Mouse (Mus musculus) CD4-positive, CD25-positive, alpha-beta regulatory T cell, adult 4 months (primary cell): Measurements from ENCODE around the gene Msi2. TPM values are rescaled to one million over a fixed set of nuclear protein-coding genes. Genes with fewer than 3 reads are reported as not detected.

ENCODE experiments used
- ATAC-seq: one replicate; pipeline ENCODE4 v1.8.0; 2017
- polyA plus RNA-seq, 2 experiments: library from polyadenylated mRNA; unstranded; fragments of 100-300 nt; shearing (Covaris generic); gene quantifications; one replicate each; pipeline ENCODE4 v1.2.1; 2017

Msi2 gene
- polyA plus RNA-seq, 2 experiments from 2014 or later: 23.8 to 31.3 TPM

DNA sequence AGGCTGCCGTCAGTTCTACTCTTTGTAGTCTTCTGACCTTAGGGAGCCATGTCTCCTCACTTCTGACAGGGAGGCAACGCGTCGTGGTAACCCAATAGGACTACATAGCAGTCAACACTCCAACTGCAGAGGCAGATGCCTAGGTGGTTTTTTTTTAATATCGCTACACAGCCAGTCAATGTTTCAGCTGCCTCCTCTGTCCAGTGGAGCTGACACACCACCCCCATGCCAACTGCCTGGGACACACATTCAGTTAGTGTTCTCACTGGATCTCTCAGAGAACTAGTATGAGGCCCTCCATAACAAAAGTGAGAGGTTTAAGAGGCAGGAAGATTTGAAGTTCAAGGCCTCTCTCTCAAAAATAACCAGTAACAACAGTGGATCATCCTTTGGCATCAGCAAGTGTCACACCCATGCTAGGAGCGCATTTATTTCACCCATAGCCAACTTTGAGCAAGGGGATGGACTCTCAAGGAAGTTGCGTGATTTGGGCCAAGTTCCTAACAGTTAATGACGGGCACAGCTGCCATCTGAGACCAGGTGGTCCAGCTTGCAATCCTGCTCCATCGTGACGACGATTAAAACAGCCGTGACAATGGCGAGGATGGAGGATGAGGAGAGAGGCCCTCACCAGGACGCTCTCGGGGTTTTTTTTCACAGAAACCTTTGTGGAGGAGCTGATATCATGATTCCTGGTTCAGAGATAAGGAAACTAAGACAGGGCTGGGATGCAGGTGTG lies 8.3 kb downstream of the Msi2 start:
- ATAC-seq: no peak

DNA sequence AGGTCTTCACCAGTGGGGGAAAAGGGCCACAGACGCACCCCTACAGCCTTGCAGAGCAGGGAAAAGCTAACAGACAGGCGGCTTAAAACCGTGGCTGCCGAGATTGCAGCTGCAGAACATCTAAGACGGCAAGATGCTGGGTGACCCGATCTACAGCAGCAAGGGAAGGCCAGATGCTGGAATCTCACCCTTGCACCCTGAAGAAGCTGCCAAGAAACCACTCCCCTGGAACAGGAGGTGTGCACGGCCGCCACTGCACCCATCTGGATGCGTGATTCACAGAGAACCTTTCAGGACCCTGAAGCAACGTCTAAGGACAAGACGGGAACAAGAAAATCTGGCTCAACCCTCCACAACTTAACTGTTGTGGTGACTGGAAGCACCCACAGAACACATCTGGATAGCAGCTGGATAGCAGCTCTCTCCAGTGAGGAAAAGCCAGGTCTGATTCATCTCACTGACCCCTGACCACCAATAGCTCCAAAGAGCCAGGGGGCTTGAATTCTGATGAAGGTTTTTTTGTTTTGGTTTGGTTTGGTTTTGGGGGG lies 11.0 kb downstream of the Msi2 start:
- ATAC-seq: no peak

DNA sequence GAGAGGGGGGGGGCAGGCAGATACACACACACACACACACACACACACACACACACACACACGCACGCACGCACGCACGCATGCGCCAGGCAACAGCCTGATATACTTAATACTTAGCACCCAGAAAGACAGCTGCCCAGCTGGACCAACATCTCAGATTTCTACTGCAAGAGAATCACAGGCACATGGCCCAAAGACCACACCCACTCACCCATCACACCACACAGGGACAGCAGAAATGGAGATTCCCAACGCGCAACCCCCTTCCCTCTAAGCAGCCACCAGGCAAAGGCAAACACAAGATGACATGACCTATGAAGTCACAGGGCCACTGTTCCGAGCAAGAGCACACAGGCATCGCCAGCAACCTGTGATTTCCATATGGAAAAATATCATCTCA lies 13.6 kb downstream of the Msi2 start:
- no peak for ATAC-seq

DNA sequence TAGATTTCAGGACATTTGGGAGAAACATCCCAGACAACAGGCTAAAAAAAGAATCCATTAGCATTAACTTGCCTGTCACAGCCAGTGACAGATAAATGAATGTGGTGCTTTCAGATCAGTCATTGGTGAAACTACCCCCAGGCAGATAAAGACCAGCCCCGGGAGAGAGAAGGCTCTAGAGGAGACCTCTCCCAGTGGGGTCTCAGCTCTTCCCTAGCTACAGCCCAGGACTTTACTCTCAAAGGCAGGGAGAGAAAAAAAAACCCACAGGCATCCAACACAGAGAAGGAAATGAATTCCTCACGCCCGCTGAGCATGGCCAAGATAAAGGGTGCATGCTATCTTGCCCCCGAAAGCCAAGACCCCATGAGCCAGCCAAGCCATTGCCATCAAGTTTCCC lies 15.1 kb downstream of the Msi2 start:
- ATAC-seq: no peak

DNA sequence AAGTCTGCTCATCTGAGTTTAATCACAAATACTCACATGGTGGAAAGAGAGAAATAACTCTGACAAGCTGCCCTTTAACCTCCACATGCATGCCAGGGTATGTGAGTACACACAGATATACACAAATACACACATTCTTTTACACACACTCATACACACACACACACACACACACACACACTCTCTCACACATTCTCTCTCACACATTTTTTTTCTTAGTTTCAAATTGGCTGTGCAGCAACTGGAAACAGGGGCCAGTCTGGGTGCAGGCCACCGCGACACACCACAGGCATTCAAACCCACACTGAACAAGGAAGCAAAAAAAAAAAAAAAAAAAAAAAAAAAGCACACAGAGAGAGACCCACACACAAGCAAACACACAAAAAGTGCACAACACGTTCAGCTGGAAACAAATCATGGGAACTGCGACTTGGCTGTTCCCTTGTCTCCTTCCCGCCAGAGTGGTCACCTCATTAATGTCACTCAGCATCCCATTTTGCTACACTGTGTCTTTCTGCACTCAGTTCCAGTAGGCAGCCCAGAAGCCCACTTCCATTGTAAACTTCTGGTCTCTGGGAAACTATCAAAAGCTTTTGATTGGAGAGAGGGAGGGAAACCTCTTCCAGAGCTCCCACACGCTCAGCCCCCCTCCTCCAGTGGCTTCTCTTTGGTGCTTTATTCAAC lies 16.2 kb downstream of the Msi2 start:
- no peak for ATAC-seq

DNA sequence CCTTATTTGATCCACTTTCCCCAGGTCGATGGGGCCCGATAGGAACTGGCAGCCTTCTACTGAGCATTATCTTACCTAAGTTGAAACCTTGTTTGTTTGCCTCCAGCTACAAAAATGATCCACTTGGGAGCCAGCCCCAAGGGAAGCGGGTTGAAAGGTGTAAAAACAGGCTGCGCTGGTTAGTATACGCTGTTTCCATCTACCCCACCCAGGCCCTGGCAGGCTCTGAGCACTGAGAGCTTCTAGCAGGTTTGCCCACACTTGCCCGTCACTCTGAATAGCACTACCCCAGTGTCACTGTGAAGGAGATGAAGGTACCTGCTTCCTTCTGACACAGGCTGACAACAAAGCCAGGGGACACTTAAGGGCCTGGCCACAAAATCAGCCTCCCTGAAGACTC lies 17.3 kb downstream of the Msi2 start:
- ATAC-seq: no peak

DNA sequence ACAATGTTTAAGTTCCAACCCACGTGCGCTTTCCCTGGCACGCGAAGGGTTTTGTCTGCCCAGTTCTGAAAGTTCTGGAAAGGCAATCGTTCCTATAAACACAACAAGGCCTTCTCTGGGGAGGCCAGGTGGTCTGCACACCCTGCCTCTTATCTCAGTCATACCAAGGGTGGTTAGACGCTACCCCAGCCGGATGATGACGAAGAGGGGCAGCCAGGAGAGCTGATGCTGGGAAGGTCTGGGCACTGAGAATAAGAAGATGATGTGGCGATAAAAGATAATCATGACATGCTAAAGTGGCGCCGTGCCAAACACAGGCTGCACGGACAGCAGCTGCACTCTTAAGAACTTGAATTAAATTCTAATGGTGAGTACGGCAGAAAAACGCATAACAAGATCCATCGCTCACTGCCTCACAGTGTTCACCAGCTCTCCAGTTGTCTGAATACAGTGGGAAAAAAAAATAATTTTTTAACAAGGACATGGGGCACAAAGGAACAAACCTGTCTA lies 18.1 kb downstream of the Msi2 start:
- no peak for ATAC-seq

DNA sequence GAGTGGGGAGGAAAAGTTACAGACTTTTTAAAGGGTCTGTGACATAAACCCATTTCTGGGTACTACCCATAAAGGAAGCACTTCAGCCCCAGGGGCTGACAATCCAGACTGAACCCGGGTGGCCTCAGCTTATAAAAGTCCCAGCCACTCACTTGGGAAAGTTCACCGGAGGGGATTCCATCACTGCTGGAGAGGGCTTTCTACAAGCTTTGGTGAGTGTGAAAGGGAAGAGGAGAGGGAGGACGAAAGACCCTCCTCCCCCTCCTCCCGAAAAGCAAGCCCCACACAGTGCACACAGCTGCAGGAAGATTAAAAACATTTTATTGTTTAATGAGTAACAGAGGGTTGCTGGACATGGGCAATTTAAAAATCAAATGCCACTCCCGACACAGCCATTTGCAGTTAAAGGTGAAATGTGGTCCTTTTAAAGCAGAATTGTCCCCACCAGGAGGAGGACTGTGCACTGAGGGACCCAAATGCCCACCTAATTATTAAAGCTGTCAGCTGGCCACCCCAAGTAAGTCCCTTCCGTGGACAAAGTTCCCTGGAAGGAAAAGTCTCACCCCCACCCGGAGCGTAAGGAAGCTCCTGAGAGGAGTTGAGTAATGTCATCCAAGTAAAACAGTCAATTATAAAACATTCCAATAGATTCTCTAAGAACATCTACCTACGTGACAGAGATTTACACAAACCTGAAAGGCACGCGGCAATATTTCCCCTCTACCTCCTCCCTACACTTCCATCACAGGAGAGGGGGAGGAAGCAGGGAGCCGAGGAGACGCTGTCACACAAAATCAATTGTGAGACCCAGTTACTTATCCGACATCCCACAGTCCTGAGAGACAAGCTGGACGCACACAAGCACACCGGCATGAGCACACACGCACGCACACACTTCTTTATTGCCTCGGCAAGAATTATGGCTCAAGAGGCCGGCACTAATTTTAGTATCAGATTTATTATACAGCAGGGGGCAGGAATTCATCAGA lies 24.1 kb downstream of the Msi2 start:
- ATAC-seq: no peak

DNA sequence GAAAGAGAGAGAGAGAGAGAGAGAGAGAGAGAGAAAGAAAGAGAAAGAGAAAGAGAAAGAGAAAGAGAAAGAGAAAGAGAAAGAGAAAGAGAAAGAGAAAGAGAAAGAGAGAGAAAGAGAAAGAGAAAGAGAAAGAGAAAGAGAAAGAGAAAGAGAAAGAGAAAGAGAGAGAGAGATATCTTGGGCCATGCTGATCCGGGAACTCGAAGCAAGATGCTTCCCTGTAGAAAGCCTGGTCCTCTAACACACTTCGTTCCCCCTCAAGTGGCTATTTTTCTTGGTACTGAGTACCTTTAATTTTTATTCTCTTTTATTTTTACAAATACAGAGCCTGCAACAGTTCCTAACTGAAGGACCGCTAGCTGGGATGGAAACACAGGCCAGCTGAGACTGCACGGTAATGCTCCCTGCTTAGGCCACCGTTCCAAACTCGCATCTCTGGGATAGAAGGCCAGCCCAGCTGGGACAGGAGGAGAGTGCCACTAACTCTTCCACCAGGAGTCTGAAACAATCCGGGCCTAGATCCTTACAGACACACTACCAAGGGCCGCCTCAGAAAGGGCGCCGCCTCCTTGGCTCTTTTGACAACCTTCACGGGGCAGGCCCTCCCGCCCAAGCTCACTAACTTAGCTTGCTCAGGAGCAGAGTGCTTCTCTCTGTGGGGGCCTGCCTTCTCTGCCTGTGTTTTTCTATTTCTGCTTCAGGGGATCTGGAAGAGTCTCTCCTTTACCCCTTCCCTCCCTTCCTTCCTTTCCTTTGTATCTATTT lies 25.1 kb downstream of the Msi2 start:
- peak; percentile 23 for ATAC-seq

DNA sequence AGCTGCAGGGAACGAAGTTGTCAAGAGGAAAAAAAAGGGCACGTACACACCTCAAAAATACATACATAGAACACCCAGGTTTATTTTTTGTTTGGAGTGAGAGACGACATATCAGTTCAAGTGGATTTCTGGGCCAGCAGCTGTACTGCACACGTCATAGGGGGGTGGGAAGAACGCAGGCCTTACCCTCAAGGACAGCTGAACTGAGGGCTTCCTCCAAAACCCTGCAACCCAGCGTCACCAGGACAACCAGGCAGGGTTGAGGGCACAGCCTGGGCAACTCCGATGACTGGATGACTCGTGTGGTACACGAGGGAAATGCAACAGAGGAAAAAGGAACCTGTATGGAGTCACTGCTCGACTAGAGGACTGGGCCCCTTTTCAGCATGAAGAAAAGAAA lies 25.9 kb downstream of the Msi2 start:
- ATAC-seq: peak; percentile 60

DNA sequence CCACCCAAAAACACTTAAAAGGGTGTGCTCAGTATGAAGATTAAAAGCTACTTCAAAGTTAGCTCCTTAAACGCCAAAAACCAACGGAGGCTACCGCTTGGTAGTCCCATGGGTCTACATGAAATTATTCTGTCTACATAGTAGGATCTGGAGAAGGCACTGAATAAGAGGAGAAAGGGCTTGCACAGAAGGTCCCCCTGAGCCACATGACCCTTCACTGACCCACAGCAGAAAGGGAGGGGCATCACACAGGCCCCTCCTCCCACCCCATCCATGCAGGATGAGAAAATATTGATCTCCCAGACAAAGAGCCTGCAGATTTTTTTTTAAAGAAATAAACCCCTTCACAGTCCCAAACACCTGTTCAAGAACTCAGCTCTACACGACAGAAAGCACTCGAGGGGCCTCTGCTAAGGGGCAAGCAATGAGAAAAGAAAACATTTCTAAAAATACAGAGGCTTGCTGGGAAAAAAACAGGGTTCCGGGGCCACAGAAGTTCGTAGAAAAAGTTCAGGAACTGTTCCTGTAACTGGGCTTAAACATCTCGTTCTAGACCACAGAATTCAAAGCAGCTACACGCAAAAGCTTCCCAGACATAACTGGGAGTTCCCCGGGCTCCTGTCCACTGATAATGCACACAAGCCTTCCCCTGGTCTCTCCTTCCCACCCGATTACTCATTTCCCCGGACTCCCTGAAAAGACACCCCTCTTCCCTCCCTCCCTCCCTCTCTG lies 27.6 kb downstream of the Msi2 start:
- ATAC-seq: no peak

DNA sequence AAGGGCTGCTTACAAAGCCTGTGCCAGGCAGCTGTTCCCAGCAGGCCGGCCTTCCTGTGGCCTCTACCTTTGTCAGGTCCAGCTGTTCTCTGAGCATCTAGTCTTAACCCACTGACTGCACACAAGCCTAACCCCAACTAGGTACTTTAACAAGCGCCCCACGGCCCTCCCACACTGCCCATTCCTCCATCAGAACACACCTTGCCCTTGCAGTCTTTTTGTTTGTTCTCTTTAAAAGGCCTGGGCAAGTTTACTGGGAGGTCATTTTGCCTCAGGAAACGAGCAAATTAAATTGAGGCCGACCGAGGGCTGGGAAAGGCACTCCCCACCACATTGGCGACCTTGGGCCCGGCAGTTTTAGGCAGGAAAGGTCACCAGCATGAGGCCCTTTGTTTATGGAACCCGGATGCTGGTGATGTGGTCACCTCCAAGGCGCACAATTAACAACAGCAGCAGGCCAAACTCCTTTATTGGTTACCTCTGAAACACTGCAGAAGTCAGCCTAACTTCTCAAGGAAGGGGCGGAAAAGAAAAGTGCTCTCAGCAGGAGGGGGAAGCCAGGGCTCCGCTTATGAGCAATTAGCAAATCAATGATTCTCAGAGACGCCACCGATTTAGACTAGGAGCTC lies 28.4 kb downstream of the Msi2 start:
- ATAC-seq: no peak

DNA sequence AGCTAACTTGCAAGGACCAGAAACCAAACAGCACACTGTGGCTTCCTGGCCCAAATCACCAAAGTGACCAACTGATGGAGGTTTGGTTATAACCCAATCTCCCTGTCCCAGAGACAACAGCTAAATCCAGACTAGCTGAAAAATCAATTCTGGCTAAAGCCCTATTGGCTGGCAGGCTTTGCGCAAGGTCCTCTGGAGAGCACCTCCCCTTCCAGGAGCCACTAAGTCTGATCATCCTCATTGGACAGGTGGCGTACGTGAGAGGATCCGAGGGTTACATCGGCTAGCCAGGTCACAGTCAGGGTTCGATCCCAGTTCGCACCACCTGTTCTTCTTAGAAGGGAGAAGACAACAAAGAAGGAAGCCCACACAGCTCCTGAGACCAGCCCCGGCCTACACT lies 29.7 kb downstream of the Msi2 start:
- no peak for ATAC-seq

DNA sequence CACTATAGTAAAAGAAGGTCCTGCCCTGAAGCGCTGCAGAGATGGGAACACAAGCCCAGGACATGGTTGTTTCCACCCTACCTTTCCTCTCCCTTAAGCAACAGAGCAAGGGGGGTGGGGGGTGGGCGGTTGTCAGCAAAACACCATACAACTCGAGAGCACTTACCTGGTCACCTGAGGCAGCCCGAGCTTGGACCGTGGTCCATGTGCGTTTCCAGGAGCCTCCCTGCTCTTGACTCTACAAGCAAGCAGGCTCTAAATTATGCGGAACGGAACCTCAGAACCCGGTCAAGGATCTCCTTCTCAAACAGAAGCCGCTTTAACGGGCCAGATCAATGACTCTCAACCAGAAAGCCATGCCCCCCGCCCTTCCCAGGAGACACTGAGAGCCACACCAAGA lies 30.6 kb downstream of the Msi2 start:
- ATAC-seq: no peak

DNA sequence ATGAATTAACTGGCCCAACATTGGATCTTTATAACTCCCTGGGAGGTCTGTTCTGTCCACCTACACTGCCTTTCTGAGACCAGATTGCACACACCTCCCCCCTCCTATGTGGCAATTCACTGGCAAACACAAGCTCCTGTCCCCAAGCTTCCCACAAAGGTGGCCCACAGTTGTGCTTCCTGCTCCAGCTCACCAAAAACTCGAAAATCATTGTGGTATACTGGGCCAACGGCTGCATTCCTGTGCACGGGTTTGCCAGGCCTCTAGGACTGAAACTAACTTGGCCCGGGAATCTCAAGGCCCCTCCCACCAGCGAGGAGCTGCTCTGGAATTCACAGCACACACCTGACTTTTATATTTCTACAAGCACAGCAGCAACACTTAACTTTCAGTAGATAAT lies 31.3 kb downstream of the Msi2 start:
- no peak for ATAC-seq

DNA sequence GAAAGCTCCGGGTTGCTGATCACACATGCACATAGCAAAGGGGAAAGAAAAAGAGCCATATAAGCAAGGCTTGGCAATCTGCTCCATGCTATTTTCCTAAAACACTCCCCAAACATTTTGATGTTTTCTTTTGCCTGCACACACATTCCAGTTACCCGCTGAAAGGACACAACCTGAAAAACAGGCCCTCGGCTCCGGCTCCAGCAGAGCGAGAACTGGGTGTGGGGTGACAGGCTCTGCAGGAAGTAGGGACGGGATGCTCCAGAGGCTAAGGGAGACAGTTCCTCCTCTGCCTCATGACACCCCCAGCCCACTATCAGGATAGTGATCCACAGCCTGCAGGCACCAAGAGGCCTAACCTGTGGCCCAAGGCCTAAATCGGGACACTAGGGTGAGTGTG lies 32.3 kb downstream of the Msi2 start:
- ATAC-seq: no peak

DNA sequence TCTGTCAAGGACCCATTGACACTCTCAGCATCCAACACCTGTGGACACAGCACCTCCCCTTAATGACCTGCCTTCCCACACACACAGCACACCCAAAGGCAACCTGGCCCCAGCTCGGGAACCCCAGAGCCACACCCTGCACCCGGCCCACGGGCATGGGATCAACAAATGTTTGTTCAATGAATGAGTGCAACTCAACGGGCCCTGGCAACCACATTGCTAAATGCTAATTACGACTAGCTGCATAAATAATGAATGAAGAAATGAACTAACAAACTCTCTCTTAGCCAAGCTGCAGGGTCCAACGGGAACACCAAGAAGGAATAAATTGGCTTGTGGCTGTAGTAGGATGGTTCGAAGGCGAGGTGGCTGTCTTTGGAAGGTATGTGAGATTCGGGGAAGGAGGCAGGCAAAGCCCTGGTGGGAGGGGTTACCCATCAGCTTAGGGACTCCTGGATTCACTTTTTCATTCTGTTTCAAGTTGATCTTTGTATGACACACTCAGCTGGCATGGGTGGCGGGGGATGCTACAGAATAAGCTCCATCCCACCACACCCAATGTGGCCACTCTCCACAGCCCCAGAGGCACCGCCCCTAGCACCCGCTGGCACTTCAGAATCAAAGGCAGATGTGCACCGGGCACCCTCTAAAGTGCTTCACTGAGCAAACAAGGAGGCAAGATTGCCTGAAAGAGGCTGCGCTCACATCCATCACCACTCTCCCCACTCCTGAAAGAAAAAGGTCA lies 35.1 kb downstream of the Msi2 start:
- ATAC-seq: no peak

DNA sequence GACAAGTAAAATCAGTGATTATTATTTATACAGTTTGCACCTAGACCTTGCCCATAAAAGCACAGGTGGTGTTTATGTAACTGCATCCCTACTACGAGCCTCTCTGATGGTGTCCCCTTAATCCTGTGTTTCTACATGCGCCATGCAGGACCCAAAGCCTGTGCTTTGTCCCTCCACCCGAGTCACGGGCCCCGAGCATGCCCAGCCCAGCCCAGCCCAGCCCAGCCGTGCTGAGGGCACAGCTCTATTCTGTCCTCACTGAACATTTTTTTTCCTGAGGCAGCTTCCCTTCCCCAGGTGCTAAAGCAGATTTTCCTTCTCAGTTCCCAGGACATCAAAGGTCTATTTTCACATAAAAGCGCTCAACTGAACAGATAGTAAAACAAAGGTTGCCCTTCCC lies 41.0 kb downstream of the Msi2 start:
- ATAC-seq: no peak

DNA sequence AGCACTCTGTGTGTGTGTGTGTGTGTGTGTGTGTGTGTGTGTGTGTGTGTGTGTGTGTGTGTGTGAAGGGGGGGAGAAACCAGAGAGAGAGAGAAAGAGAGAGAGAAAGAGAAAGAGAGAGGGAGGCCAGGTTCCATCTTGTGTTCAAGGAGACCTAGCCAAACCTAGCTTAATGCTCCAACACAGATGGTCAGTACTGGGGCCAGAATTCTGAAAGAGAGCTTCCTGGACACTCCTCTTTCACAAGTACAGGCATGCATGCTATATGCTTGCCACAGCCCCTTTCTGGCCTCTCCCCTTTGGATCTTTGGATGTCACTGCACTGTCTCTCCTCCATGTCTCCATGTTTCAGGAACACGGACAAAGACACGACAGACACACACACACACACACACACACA lies 41.7 kb downstream of the Msi2 start:
- no peak for ATAC-seq
